Mouse (Mus musculus) kidney, adult 2 months (tissue): ENCODE measurements around the gene Arvcf. TPM values are rescaled to one million over a fixed set of nuclear protein-coding genes. Genes with fewer than 3 reads are reported as not detected.
A peak's percentile ranks its signal among the peaks of the same experiment; 100 is the strongest.

Experiments
- DNase-seq: peaks from one replicate; pipeline ENCODE4 v3.0.0; 2021
- H3K27ac ChIP-seq: fragments of 200-500 bp; 2 replicates; pipeline ENCODE4 v1.5.1; 2012; ENCODE audit warnings: low read depth, low read length, control low read depth, inconsistent platforms; ENCODE audit not compliant: insufficient read depth
- H3K27me3 ChIP-seq: fragments of 200-500 bp; replicated peaks from 2 replicates; pipeline ENCODE4 v1.6.1; 2012; ENCODE audit warnings: mild to moderate bottlenecking, moderate library complexity, low read length, inconsistent platforms; ENCODE audit not compliant: control insufficient read depth, insufficient read depth
- H3K36me3 ChIP-seq: fragments of 200-500 bp; 2 replicates; pipeline ENCODE4 v1.6.1; 2012; ENCODE audit warnings: mild to moderate bottlenecking, moderate library complexity, low read length, inconsistent platforms; ENCODE audit not compliant: control insufficient read depth, insufficient read depth
- H3K4me1 ChIP-seq: fragments of 200-500 bp; 2 replicates; pipeline ENCODE4 v1.6.1; 2011; ENCODE audit warnings: low read length; ENCODE audit not compliant: control insufficient read depth, insufficient read depth
- H3K4me3 ChIP-seq: fragments of 200-500 bp; 2 replicates; pipeline ENCODE4 v1.5.1; 2011; ENCODE audit warnings: mild to moderate bottlenecking, low read depth, low read length, control low read depth; ENCODE audit not compliant: insufficient read depth
- CTCF ChIP-seq: fragments of 200-500 bp; conservative IDR thresholded peaks from 2 replicates; pipeline ENCODE4 v1.5.1; 2011; ENCODE audit warnings: low read depth, mild to moderate bottlenecking, control low read depth, low read length, moderate library complexity, mixed read lengths; ENCODE audit not compliant: insufficient read depth, insufficient read length
- POLR2A ChIP-seq: fragments of 200-500 bp; IDR thresholded peaks from one replicate; pipeline ENCODE4 v1.6.1; 2011; ENCODE audit warnings: low read depth, low read length, control low read depth
- WGBS: fragments of 180-500 bp; shearing (Covaris S2); methylation state at CpG from one replicate; pipeline ENCODE4 v1.1.7; 2018; 5-methylcytosine and 5-hydroxymethylcytosine counted together
- polyA plus RNA-seq: library from polyadenylated mRNA; depleted of rRNA; stranded (reverse); fragments of >200 nt; gene quantifications from 2 replicates; pipeline ENCODE4 v1.2.3, GENCODE M21; 2012

Arvcf gene
- polyA plus RNA-seq, 1 experiment = 94.2 TPM

GRCm38 (mm10) chr16:18370197-18370596 lies 22.2 kb downstream of the Arvcf start:
- Histone ChIP-seq H3K4me3 (no peak overlapping the region), H3K27ac (no peak overlapping the region), H3K27me3 (no peaks in the 10 kb centered on the region), H3K36me3 (no peaks in the 10 kb centered on the region), H3K4me1 (no peaks in the 10 kb centered on the region)
- 94% methylated on average over 3 of the region's 3 CpGs for WGBS
- TF ChIP-seq POLR2A = no peak
- no peak for TF ChIP-seq CTCF
- no peak for DNase-seq

- WGBS = 95% methylated on average over 4 of the region's 4 CpGs
- Histone ChIP-seq H3K4me1 (peaks cover 21% of the 10 kb centered on the region), H3K27ac (no peak overlapping the region), H3K4me3 (no peak overlapping the region), H3K27me3 (no peaks in the 10 kb centered on the region), H3K36me3 (no peaks in the 10 kb centered on the region)
- no peak for DNase-seq
- TF ChIP-seq POLR2A = no peak
- no peak for TF ChIP-seq CTCF
Measured at GRCm38 (mm10) chr16:18373632-18374031, 25.6 kb downstream of the Arvcf start.

DNA sequence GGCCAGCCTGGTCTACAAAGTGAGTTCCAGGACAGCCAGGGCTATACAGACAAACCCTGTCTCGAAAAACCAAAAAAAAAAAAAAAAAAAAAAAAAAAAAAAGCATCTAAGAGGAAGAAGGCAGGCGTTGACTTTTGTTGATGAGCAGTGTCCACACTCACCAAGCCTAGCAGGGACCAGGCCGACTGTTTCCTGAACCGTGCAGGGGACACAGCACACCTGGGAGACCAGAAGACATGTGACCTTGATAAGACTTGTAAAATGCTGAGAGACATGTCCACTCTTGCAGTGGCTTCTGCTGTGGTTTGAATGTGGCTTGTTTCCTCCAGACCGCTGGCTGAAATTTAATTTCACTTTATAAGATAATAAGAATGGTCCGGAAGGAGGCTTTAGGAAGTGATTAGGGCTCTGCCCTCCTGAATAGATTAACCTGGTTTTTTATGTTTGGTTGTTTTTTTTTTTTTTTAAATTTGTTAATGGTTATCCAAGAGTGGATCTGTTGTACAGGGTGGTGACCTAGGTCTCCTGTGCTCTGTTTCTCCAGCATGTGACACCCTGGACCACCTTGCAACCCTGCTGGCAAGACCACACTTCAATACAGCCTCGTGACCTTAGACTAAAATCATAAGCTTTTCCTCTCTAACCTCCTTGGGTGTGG lies 28.4 kb downstream of the Arvcf start:
- peak; percentile 66 for DNase-seq
- no peak for TF ChIP-seq POLR2A
- no peak for TF ChIP-seq CTCF
- H3K4me3 ChIP-seq = no peak overlapping the region
- no peaks in the 10 kb centered on the region for H3K27me3 ChIP-seq
- peak overlapping the region; percentile 68 for H3K27ac ChIP-seq
- H3K4me1 ChIP-seq = peaks cover 33% of the 10 kb centered on the region
- 39% methylated on average over 6 of the region's 7 CpGs for WGBS
- H3K36me3 ChIP-seq = no peaks in the 10 kb centered on the region

DNA sequence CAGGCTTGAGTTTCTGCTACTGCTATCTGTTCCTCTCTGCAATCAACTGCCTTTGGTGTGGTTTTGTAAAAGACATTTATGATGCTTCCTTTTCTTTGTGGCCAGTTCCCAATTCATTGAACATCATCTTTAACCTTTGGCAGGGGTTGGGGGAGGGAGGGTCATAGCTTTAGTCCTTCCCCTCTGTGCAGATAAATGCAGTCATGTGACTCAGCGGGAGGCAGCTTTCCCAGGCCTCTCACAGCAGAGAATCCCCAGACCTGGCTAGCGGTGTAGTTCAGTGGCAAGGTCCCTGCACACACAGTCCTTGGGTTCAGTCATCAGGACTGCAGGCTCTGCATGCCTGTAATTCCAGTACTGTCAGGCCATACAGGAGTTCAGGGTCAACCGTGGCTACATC lies 29.2 kb downstream of the Arvcf start:
- H3K4me1 ChIP-seq = peaks cover 33% of the 10 kb centered on the region
- H3K4me3 ChIP-seq = no peak overlapping the region
- peak; percentile 87 for DNase-seq
- peak overlapping the region; percentile 68 for H3K27ac ChIP-seq
- WGBS = 47% methylated on average over 3 of the region's 3 CpGs
- H3K27me3 ChIP-seq = no peaks in the 10 kb centered on the region
- no peak for TF ChIP-seq CTCF
- no peak for TF ChIP-seq POLR2A
- no peaks in the 10 kb centered on the region for H3K36me3 ChIP-seq

- Histone ChIP-seq H3K27ac (peak overlapping the region; percentile 69), H3K4me3 (no peak overlapping the region), H3K4me1 (peaks cover 39% of the 10 kb centered on the region), H3K36me3 (no peaks in the 10 kb centered on the region), H3K27me3 (no peaks in the 10 kb centered on the region)
- WGBS = 11% methylated on average over 1 of the region's 1 CpGs
- no peak for TF ChIP-seq POLR2A
- TF ChIP-seq CTCF = no peak
- DNase-seq = peak; percentile 83
Measured at GRCm38 (mm10) chr16:18378489-18378888, 30.5 kb downstream of the Arvcf start.

DNA sequence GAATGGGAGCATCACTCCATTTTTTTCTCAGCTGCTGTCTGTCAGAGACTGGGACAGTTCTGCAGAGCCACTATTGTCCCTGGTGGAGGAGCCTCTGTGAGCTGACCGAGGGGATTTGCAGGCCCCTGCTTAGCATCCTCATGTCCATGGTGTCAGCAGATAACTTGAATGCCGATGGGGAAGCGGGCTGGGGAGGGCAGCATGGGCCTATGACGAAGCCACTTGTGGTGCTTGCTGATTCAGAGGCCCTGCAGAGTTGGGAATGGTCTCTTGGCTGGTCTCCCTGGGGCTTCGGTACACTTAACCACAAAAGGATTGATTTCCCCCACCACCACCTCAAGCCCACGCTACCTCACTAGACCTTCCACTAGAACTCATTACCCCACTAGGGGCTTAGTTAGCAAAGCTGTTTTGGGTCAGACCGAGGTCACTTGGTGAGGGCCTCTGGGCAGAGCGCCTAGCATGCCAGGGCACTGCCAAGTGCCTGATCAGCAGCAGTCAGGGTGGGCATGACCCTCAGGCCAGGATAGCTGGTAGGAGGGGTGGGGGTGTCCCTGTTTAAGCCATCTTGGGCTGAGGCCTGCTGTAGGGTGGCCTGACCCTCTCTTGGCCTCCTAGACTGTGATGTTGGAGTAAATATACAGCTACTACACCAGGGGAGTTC lies 31.5 kb downstream of the Arvcf start:
- 67% methylated on average over 8 of the region's 8 CpGs for WGBS
- Histone ChIP-seq H3K4me3 (no peak overlapping the region), H3K27me3 (no peaks in the 10 kb centered on the region), H3K36me3 (no peaks in the 10 kb centered on the region), H3K27ac (no peak overlapping the region; the same call in 1 of the 2 replicates), H3K4me1 (peaks cover 46% of the 10 kb centered on the region)
- TF ChIP-seq CTCF = no peak
- TF ChIP-seq POLR2A = no peak
- DNase-seq = peak; percentile 77

GRCm38 (mm10) chr16:18380495-18381063 lies 32.6 kb downstream of the Arvcf start:
- DNase-seq = no peak
- H3K4me1 ChIP-seq = peaks cover 48% of the 10 kb centered on the region
- WGBS = 79% methylated on average over 6 of the region's 6 CpGs

More at GRCm38 (mm10) chr16:18380495-18381063, 32.6 kb downstream of the Arvcf start:
- Histone ChIP-seq H3K36me3 (no peaks in the 10 kb centered on the region), H3K27me3 (no peaks in the 10 kb centered on the region), H3K27ac (no peak overlapping the region), H3K4me3 (no peak overlapping the region)
- TF ChIP-seq CTCF (no peak), POLR2A (no peak)
